Mouse (Mus musculus): Measurements from ENCODE around the gene Itga2b.

Itga2b gene

DNA sequence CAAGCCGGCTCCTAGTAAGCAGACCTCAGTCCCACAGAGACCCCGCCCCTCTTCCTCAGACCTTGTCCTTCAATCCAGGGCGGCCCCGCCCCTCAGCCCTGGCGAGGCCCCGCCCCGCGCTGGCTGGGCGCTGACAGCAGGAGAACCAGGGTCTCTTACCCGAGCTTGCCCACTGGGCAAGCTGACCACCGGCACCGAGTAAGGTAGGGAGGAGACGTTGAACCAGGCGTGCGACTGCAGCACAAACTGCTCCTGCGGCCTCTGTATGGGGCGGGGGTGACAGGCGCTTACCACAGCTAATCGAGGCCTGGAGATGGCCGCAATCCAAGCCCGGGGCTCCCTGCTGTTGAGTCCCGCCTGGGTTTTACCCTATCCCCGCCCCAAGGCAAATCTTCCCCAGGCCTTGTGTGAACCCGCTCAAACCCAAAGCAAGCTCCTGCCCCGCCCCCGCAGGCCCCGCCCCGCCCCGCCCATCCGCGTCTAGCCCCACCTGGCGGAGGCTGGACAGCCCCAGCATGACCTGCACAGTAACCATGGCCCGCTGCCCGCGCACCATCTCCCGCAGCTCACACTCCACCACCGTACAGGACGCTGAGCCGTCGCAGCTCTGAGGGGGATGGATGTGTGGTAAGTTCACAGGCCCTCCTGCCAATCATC lies 14.1 kb downstream of the Itga2b start:
- DNase-seq (ENCODE audit: low spot score): peak; percentile 81

DNA sequence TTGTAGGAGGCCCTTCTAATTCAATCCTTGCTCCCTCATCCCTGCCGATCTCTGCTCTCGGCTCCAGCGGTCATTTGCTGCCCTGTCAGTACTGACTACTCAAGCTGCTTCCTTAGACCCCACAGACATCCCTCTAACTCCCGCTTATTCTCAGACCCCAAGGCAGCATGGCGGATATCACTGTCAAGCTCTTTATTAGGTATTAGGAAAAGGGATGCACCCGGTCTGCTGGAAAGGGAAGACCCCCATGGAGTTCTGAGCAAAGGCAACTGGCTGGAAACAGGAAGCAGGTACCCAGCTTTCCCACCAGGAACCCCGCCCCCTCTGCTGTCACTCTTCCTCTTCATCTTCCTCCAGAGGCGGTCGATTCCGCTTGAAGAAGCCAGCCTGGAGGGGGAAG lies 16.8 kb downstream of the Itga2b start:
- no peak for DNase-seq (ENCODE audit: low spot score)

DNA sequence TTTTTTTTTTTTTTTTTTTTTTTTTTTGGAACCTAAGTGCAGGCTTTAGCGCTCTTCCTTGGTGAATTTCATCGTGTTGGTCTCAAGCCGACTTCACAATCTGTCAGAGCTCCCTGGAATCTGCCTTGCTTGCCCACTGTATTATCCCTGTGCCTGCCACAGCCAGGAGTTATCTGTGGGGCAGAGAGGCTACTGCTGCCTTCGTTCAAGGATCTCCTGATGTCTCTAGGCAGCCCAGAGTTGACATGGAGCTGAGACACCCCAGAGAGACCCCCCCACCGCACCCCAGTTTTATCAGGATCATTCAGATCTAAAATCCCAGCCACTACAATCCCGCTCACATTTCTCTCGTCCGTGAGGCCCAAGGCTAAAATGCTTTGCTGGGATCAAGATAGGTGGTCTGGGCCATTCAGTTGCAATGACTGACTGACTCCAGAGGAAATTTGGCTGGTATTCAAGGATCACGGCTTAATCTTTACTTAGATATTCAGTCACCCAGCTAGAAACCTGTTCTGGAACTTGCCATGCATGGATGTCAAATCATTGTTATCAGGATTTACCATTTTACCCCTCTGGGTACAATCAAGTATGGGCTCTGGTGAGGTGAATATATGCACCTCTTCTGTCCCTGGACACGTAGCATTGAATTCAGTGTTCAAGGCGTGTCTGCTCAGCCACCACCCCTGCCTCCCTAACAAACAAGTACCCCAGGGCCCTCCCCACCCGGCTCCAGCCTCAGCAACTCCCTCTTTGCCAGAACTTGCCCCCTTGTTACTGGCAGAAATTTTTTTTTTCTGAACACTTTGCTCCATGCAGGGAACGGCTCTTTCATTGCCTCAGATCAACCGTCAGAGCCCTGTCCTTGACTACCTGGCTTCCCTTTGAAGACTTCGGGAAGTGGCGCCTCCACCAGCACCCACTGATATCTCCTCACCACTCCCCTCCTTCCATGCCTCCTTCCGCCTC lies 20.6 kb downstream of the Itga2b start:
- DNase-seq (ENCODE audit: low spot score): no peak

DNA sequence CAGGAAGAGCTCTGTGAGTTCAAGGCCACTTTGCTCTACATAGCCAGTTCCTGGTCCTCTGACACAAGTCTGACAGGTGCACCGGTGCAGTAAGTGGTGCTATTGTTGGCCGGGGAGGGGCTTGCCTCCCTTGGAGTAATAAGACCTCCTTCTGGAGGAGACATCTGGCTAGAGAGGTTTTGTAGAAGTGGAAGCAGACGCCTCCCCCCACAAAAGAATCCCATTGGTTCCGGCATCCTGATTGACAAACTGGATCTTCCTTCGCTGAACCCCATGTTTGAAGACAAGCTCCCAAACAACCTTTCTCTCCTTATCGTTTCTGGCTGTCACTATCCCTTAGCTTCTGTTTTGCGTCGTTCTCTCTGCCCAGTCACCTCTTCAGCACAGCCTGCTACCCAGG lies 21.6 kb downstream of the Itga2b start:
- DNase-seq (ENCODE audit: low spot score): no peak

DNA sequence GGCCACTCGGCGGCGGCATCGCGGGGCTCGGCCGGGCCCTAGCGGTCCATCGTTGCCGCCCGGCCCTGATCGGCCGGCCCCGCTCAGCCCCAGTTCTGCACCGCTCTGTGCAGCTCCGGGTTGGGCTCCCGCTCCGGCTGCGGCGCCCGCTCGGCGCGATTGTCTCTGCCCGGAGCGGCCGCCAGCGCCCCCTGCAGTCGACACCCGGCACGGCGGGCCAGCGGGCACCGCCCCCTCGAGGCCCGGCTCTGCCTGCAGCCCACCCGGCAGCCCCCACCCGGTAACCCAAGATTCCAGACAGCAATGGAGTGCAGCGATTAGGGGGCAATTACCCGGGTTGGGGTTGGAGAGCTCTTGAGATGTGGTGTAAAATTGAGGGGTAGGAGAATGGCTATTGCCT lies 22.4 kb downstream of the Itga2b start, which contains the start of gene Fam171a2:
Fam171a2 (minus strand) TSS at position 186 of the 400 bp plus-strand sequence.
- DNase-seq (ENCODE audit: low spot score): peak; percentile 74

DNA sequence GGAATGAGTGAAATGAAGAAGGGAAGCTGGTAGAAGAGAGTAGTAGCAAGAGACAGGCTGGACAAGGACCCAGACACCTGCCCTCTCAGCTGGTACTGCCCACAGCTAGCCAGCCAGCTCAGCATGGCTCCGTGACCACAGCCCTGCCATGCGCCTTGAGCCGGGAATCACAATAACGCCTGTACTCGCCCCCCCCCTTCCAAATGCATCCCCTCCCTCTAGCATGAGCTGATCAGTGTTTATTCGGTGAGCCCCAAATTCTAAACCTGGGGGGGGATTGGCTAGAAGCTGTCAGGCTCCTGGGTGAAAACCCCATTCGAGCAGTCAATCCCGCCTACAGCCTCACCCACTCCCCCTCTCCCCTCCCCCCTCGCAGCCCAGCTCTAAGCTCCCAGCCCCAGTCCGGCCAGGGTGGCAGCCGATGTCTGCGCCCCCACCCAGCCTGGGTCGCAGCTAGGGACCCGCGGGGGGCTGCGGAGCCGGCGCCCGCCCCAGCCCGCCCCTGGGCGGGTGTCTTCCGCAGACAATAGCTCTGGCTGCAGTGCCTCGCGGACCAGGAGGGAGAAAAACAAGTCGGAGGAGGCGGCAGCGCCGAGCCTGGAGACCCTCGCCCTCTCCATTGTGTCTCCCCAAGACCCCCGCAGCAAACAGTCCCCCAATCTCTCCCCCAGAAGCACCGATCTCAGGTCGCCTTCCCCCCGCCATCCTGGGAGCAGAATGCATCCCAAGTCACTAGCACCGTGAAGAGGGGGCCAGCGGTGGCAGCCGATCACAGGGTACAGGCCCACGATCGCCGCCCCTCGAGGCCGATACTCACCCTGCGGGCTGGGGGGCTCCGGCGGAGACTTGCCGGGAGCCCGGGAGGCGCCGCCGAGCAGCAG lies 23.1 kb downstream of the Itga2b start:
- DNase-seq (ENCODE audit: low spot score): no peak

DNA sequence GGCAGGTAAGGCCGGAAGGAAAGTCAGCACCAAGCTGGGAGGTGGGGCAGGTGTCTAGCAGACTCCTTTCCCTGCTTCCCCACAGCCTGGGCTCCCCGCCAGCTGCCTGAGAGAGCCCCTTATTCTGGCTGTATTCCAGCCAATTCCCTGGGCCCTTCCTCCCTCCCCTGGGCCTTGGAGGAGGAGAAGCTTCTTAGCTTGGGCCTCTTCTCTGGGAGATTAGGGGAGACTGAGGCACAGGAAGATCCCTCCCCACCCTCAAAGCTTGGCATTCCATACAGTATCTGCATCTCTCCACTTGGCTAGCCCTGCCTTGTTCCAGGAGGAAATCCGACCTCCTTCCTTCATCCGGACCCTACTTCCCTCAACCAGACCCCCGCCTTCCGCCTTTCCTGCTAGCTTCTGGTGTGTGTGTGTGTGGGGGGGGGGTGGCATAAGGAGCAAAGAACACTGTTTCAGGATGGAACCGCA lies 24.0 kb downstream of the Itga2b start:
- peak; percentile 48 for DNase-seq (ENCODE audit: low spot score)

DNA sequence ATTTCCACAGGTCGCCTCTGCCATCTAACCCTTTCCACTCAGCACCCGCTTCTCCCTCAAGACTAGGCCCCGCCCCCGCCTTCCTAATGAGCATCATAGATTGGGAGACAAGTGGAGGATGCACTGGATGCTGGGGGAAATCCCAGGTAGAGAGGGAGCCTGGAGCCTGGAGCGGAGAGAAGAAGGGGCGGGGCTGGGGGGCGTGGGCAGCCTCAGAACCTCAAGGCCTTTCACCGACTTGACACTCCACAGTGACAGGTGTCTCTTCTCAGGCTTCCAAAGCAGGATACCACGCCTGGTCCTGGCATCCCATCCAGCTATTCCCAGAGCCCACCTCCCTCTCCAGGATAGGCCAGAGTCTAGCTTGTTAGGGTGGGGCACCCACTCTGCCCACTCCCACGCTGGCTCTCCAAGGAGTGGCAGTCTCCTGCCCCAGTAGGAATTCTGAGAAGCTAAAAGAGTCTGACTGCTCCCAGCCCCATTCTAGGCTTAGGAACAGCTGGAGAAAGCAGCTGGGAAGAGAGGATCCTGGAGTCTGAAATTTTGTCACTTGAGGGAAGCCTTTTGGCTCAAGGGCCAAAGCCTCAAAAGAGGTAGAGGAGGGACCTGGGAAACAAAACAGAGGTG lies 24.5 kb downstream of the Itga2b start:
- peak; percentile 54 for DNase-seq (ENCODE audit: low spot score)

DNA sequence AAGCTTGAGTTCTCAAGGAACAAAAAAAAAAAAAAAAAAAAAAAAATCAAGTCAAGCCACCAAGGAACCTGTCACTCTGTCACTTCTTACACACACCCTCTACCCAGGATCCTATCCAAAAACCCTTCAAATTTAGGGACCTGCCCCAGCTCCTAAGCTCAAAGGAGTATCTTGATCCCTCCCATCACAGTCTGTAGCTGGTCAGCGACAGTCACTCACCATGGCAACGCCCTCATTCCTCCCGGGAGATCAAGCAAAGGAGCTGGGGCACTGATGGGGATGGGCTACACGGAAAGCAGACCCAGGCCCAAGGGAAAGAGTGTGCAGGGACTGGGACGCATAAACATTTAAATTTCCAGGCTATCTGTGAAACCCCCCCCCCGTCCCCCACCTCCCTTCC lies 25.1 kb downstream of the Itga2b start:
- no peak for DNase-seq (ENCODE audit: low spot score)

DNA sequence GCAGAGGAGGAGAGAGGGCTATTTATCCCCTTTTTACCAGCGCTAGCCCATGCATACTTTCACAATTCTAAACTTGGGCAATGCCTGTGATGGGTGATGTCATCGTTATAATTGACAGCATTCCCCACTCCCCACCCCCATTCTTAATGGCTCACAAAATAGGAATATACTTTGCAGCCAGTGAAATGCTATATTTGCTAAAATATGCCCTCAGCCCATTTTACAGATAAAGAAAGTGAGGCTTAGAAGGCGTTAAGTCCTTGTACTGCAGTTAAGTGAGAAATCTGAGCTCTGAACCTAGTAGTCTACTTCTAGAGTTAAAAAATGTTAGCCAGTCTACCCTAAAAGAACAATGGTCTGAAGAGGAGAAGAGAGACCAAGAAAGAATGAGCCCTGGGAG lies 25.6 kb downstream of the Itga2b start:
- no peak for DNase-seq (ENCODE audit: low spot score)

DNA sequence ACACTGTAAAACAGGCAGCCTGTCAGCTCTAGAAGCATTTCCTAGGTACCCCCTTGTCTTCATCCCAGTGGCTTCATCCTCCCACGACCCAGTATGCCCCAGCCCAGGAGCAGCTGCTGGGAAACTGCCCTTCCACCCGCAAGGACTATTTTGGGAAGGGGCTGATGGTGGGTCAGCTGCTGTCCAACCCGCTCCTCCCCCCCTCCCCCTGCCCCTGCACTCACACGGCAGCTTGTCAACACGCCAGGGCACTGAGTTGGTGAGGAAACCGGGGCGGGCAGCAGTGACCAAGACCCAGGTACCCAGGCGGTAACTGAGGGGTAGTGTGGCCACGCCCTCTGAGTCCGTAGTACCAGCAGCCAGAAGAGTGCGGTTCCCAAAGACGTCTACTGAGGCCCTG lies 26.2 kb downstream of the Itga2b start:
- no peak for DNase-seq (ENCODE audit: low spot score)

DNA sequence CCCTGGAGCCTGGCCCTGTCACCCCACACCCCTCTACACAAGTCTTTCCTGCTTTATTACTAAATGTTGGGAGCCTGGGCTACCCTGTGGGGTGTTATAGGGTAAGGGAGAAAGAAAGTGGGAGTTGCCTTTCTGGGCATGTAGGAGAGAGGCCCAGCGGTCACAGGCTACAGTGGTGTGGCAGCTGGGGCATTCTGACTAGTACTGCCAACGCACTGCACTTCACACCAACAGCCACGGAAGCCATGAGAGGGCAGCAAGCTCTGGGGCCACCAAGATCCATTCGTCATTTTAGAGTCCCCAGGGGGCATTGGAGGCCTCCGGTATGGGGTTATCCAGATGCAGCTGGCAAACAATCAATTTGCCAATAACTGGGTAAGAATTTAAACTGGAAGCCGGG lies 27.8 kb downstream of the Itga2b start:
- DNase-seq (ENCODE audit: low spot score): no peak

DNA sequence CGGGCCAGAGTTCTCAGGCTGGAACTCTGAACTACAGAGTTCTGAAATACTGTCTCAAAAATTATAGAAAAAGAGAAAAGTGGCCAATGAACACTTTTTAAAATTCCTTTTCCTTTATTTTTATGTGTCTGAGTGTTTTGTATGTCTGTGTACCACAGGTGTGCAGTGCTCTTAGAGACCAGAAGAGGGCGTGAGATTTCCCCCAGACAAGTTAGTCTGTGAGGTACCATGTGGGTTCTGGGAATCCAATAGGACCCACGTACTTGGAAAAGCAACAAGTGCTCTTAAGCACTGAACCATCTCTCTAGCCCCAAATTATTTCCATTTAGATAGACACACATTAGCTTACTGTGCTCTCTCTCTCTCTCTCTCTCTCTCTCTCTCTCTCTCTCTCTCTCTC lies 28.5 kb downstream of the Itga2b start:
- no peak for DNase-seq (ENCODE audit: low spot score)

DNA sequence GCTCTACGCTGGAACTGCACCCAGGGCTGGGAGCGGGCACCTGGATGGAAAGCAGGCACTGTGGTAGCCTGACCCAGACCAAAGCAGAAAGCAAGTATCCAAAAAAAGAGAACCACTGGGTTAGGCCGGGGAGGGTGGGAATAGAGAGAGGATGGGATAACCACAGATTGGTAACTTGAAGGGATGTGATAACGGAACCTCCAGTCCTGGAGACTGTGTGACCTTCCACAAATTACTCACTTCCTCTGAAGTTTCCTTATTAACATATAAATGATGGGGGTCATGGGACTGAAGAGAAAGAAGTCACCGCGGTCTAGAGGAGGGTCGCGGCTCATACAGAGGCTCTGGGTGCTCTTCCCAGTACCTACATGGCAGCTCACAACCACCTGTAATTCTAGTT lies 29.7 kb downstream of the Itga2b start:
- no peak for DNase-seq (ENCODE audit: low spot score)

DNA sequence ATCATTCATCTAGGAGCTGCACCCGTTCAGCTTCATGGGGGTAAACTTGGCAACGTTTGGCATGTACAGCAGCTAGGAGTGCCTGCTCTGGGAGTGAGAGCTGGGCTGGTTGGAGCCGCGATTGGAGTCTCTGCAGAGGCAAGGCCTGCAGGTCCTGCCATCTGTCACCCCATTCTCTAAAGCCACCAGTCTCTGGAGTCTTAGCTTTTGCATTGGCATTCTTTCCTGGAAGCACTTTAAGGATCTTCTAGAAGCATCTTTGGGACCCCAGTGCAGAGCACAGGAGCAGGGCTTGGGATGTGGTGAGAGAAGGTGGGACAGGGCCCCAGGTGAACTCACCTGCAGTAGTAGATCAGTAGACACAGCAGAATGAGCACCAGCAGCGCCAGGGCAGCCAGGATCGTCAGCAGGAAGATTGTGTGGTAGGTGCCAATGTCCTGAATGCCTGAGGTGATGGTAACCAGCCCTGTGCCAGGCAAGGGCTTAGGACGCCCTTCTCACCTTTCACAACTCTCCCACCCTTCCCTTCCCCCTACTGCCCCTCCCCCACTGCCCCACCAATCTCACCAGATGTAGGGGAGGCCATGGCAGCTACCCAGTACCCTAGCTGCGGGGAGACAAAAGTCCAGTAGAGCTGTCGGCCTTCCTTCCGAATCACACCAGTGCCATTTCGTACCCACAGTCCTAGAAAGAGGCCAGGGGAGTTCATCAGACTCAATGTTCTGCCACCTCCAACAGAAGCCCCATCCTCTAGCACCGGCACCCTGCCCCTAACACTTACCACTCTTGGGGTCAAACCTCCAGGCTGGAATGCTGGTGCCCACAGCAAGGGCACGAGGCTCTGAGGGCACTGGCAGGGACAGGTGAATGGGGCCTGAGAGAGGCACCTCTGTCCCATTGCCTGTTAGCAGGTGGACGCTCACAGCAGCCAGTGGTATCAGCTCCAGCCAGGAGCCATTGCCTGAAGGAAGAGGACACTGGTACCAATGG lies 30.5 kb downstream of the Itga2b start:
- no peak for DNase-seq (ENCODE audit: low spot score)

DNA sequence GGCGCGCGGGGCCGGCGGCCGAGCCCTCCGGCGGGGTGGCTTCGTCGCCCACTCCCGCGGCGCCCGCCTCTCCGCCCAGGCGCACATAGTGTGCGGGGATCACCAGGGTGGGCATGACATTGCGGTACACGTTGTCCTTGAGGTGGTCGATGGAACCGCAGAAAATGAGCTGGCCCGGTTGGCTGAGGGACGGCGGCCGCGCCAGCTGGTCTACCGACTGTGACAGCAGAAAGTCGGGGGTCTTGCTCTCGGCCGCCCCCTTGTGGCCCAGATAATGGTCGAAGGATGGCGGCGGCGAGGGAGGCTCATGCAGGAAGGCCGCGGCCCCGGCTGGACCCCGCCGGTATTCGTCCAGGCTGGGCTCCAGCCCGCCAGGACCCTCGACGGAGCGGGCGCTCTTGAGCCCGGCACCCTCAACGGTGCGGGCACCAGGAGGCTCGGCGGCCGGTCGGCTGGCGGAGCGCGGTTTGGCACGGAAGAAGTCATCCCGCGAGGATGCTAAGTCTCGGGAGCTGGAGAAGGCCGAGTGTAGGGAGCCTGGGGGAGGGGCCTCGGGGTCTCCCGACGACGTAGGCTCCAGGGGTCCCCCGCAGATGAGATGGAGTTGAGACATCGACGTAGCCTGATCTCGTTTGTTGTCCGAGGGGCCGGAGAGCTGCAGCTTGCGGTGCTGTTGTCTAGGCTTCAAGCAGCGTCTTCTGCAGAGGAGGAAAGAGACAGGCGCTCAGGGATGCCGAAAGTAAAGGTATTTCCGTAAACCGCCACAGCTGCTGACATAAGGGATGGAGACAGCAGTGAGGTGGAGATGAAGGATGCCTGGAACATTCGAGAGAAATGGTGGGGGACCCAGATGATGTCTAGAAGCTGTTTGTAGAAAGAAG lies 31.5 kb downstream of the Itga2b start:
- DNase-seq (ENCODE audit: low spot score): peak; percentile 80

DNA sequence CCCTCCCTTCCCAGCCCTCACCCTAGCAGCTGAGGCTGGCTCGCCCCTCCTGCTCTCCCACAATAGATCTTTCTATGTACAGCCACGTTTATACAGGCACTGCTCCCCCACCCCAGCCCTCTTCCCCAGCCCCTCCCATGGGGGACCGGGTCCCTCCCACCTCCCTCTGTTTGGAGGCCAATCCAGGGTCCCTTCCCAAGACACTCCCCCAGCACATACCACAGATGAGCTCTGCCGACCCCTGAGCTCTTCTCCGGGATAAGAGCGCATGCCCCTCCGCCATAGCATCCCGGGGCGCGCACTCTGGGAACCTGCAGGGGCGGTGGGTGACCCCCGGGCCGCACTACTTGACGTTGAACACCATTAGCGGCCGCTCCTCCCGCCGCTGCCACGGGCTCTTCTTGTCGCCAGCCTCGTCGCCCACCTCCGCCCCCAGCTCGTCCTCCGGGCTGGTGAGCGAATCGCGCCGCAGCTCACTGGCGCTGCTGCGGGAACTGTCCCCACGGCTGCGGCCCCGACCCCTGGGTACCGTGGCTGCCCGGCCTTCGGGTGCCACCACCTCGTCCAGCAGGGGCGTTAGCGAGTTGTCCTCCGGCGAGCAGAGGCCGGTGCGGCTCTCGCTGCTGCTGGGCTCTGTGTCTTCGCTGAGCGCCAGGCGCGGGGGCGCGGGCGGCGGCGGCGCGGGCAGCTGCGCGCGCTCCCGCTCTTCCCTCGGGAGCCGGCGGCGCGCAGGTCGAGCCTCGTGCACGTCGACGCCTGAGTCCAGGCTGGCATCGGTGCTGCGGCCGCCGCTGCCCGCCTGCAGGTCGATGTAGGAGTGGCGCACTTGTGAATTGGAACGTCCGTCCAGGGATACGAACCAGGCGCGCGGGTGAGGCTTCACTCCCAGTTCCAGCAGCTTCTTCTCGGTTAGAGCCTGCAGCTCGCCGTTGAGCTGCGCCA lies 32.5 kb downstream of the Itga2b start:
- peak; percentile 58 for DNase-seq (ENCODE audit: low spot score)

DNA sequence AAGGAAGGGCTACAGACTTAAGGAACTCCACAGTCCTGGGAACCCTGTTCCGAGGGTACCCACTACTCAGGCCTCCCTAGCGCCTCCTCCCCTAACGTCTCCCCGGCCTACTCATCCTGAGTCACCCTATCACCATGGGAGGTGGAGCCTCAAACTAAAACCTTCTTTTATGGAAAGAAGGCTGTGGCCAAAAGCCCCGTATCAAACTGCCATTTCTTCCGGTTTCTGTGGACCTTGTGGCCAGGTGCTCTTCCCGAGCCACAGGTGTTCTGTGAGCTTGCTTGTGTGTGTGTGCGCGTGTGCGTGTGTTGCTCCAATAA lies 33.5 kb downstream of the Itga2b start:
- DNase-seq (ENCODE audit: low spot score): no peak

All from testis, postnatal 14 days (tissue).